Mouse (Mus musculus): ENCODE measurements around the gene Zfp750. TPM values are rescaled to one million over a fixed set of nuclear protein-coding genes. Genes with fewer than 3 reads are reported as not detected.

Gene Zfp750
- polyA plus RNA-seq, 1 experiment from 2014 or later = 0.38 TPM

DNA sequence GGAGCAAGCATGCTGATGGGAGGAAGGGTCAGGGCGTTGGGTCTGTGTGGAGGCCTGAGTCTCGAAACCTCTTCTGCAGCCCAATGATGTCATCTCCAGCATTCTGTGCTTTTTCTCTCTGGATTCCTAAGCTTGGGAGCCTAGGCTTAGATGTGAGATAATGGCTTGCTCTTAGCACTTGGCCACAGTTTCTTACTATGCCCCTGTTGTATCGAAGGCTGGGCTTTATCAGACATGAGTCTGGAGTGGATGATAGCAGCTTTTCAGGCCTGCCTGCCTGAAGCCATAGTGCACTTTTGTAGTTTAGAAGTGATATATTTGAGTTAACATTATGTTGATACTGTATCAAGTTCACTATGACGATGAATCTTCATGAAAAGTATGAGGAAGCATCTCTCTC lies 17.6 kb downstream of the Zfp750 start:
- no peak overlapping the region for H3K4me2 ChIP-seq (ENCODE audit: low read length)
- ATAC-seq = no peak
- no peak overlapping the region for H3K4me3 ChIP-seq (ENCODE audit: low read length)
- peaks cover 10% of the 10 kb centered on the region for H3K36me3 ChIP-seq (ENCODE audit: control insufficient read depth, insufficient read depth, low read length)
- 89% methylated on average over 4 of the region's 4 CpGs for WGBS
- H3K4me1 ChIP-seq (ENCODE audit: control insufficient read depth, insufficient read depth, low read depth, low read length) = no peaks in the 10 kb centered on the region
- H3K27ac ChIP-seq (ENCODE audit: low read depth, low read length) = no peak overlapping the region
- no peaks in the 10 kb centered on the region for H3K9me3 ChIP-seq (ENCODE audit: control insufficient read depth, low read length)
- no peak overlapping the region for H3K9ac ChIP-seq (ENCODE audit: low read depth, low read length)
- no peaks in the 10 kb centered on the region for H3K27me3 ChIP-seq (replicated peaks; ENCODE audit: control insufficient read depth, insufficient read depth, low read length)

DNA sequence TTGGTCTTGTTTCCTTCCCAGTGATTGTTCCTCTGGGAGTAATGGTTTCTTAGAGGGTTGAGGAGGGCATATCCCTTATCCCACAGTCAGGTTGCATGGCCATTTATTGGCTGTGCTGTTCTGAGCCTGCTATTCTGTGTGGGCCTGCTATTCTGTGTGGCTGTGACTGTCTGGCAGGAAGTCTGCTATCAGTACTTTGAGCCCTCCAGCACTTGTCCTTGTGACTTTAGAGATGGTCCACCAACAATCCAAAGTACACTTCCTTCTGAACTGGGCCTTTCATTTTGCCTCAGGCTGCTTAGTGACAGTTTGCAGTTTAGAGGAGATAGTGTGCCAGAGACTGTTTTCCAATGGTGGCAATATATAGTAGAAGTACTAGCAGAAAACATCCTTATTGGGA lies 18.5 kb downstream of the Zfp750 start:
- H3K27me3 ChIP-seq (replicated peaks; ENCODE audit: control insufficient read depth, insufficient read depth, low read length) = no peaks in the 10 kb centered on the region
- H3K4me3 ChIP-seq (ENCODE audit: low read length) = no peak overlapping the region
- ATAC-seq = no peak
- H3K9me3 ChIP-seq (ENCODE audit: control insufficient read depth, low read length) = no peaks in the 10 kb centered on the region
- peaks cover 10% of the 10 kb centered on the region for H3K36me3 ChIP-seq (ENCODE audit: control insufficient read depth, insufficient read depth, low read length)
- H3K4me1 ChIP-seq (ENCODE audit: control insufficient read depth, insufficient read depth, low read depth, low read length) = no peaks in the 10 kb centered on the region
- H3K4me2 ChIP-seq (ENCODE audit: low read length) = no peak overlapping the region
- no peak overlapping the region for H3K9ac ChIP-seq (ENCODE audit: low read depth, low read length)
- H3K27ac ChIP-seq (ENCODE audit: low read depth, low read length) = no peak overlapping the region

DNA sequence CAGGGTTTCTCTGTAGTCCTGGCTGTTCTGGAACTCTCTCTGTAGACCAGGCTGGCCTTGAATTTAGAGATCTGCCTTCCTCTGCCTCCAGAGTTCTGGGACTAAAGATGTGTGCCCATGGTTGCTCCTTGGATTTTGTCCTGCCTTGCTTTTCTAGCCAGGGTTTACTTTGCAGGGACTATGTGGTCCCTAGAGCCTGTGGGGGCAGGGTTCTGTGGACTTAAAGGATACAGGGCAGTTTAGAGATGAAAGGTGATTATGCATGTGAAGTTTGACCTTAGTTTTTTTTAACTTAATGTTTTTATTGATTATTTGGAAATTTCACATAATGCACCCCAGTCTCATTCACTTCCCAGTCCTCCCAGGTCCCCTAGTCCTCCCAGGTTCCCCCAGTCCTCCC lies 28.5 kb downstream of the Zfp750 start:
- H3K9ac ChIP-seq (ENCODE audit: low read depth, low read length) = no peak overlapping the region
- peaks cover 6% of the 10 kb centered on the region; the same call in 1 of the 2 replicates for H3K36me3 ChIP-seq (ENCODE audit: control insufficient read depth, insufficient read depth, low read length)
- H3K27ac ChIP-seq (ENCODE audit: low read depth, low read length) = no peak overlapping the region
- H3K27me3 ChIP-seq (replicated peaks; ENCODE audit: control insufficient read depth, insufficient read depth, low read length) = no peaks in the 10 kb centered on the region
- H3K4me3 ChIP-seq (ENCODE audit: low read length) = no peak overlapping the region
- H3K9me3 ChIP-seq (ENCODE audit: control insufficient read depth, low read length) = no peaks in the 10 kb centered on the region
- no peak overlapping the region for H3K4me2 ChIP-seq (ENCODE audit: low read length)
- ATAC-seq = no peak
- H3K4me1 ChIP-seq (ENCODE audit: control insufficient read depth, insufficient read depth, low read depth, low read length) = no peaks in the 10 kb centered on the region

DNA sequence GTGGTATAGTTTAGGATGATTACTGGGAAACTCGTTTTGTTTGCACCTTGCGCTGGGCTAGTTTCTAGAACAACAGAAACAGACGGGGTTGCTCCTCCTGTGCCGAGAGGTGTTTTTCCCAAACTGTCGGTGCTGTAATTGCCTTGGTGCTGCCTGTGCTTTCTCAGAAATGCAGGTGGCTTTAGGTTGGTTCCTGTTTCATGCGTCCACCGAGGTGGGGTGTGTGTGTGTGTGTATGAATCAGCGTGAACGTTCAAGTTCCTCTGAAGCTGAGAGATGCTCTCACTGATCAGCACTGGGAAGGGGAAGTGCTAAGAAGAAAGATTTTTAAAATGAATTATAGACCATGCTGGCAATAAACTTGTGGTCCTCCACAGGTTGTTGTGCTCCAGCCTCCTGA lies 33.3 kb downstream of the Zfp750 start:
- Histone ChIP-seq H3K36me3 (ENCODE audit: control insufficient read depth, insufficient read depth, low read length) (0 out of 2 replicates have a peak, but pooled peaks cover 2% of the 10 kb centered on the region), H3K9me3 (ENCODE audit: control insufficient read depth, low read length) (no peaks in the 10 kb centered on the region), H3K4me2 (ENCODE audit: low read length) (no peak overlapping the region), H3K4me1 (ENCODE audit: control insufficient read depth, insufficient read depth, low read depth, low read length) (no peaks in the 10 kb centered on the region), H3K27ac (ENCODE audit: low read depth, low read length) (no peak overlapping the region), H3K9ac (ENCODE audit: low read depth, low read length) (no peak overlapping the region), H3K27me3 (replicated peaks; ENCODE audit: control insufficient read depth, insufficient read depth, low read length) (no peaks in the 10 kb centered on the region), H3K4me3 (ENCODE audit: low read length) (no peak overlapping the region)
- WGBS = 93% methylated on average over 9 of the region's 9 CpGs
- no peak for ATAC-seq

DNA sequence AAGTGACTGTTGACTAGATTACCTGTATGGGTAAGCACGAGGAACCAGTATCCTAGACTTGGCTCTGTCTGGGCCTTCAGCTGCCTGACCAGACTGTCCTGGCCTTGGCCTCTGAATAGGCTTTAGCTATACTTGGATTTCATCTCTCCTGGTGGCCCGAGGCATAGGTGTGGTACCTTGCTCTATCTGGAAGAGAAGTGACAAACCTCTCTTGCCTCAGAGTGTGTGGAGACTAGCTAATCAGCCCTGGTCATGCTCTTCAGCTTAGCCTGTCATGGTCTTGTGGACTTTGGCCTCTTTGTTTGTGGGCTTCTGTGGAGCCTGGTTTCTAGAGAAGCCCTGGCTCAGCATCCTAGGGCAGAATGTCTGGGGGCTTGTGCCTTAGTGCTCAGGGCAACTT lies 38.0 kb downstream of the Zfp750 start:
- Histone ChIP-seq H3K4me3 (ENCODE audit: low read length) (no peak overlapping the region), H3K4me1 (ENCODE audit: control insufficient read depth, insufficient read depth, low read depth, low read length) (no peaks in the 10 kb centered on the region), H3K4me2 (ENCODE audit: low read length) (no peak overlapping the region), H3K9ac (ENCODE audit: low read depth, low read length) (no peak overlapping the region), H3K36me3 (ENCODE audit: control insufficient read depth, insufficient read depth, low read length) (peaks cover 10% of the 10 kb centered on the region), H3K9me3 (ENCODE audit: control insufficient read depth, low read length) (no peaks in the 10 kb centered on the region), H3K27ac (ENCODE audit: low read depth, low read length) (no peak overlapping the region), H3K27me3 (replicated peaks; ENCODE audit: control insufficient read depth, insufficient read depth, low read length) (no peaks in the 10 kb centered on the region)
- 97% methylated on average over 2 of the region's 2 CpGs for WGBS
- ATAC-seq = no peak

DNA sequence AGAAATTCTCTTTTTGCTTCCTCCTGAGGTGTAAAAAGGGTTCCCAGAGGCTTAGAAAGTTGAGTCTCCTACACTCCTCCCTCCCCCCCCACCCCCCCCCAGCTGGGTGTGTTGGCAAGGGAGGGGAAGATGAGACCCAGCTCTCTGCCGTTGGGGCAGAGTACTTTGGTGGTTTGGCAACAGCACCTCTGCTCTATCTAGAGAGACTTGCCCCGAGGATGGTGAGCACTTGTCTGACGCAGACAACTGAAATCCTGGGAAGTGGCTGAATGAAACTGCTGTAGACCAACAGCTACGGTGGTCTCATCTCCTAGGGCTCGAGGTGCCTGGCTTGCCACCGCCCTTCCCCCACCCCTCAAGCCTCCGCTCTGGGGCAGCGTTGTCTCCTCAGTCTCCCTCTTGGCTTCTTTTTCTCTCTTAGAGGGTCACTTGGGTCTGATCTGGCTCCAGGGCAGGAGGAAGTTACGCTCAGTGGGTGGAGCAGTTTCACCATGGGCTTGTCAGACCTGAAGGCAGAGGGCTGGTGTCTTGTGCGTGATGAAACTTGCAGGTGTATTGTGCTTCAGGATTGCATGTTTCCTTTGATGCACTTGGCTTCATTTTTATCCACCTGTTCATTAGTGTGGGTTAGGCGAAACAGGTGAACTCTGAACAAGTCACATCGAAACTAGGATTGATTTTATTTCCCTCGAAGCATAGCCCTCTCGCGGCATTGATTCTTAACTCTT lies 39.5 kb downstream of the Zfp750 start:
- Histone ChIP-seq H3K27me3 (replicated peaks; ENCODE audit: control insufficient read depth, insufficient read depth, low read length) (no peaks in the 10 kb centered on the region), H3K36me3 (ENCODE audit: control insufficient read depth, insufficient read depth, low read length) (peaks cover 11% of the 10 kb centered on the region), H3K4me1 (ENCODE audit: control insufficient read depth, insufficient read depth, low read depth, low read length) (no peaks in the 10 kb centered on the region), H3K4me2 (ENCODE audit: low read length) (no peak overlapping the region), H3K27ac (ENCODE audit: low read depth, low read length) (no peak overlapping the region), H3K4me3 (ENCODE audit: low read length) (no peak overlapping the region), H3K9me3 (ENCODE audit: control insufficient read depth, low read length) (no peaks in the 10 kb centered on the region), H3K9ac (ENCODE audit: low read depth, low read length) (no peak overlapping the region)
- 94% methylated on average over 15 of the region's 15 CpGs for WGBS
- no peak for ATAC-seq

DNA sequence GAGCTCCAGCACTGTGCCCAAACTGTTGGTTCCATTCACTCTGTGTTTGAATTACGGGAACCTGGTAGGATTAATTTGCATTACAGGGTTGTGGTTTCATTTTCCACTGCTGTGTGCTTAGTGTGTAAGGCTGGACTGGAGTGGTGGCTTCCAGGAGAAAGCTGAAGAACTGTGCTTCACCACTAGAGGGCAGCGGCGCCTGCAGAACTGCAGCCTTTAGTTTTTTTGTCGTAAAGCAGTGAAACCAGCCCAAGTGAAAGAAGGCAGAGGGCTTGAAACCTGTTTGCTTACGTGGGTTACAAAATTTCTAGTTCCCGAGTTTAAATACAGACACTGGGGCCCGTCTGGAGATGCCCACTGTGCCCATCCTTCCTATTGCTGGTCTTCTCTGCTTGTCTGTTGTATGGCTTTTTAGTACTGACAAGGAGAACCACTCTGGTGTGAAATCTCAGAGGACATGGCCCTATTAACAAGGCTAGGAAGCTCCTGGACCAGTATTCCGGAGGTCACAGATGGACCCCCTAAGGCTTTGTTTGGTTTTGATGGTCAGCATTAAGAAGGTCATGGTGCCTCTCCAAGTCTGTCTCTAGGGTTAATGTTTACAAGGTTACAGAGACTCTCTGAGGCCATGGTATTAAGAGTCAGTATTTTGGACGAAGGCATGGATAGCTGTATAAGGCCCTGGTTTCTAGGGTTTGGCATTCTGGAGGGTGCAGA lies 43.3 kb downstream of the Zfp750 start:
- no peak overlapping the region for H3K4me3 ChIP-seq (ENCODE audit: low read length)
- H3K27ac ChIP-seq (ENCODE audit: low read depth, low read length) = no peak overlapping the region
- no peaks in the 10 kb centered on the region for H3K9me3 ChIP-seq (ENCODE audit: control insufficient read depth, low read length)
- no peaks in the 10 kb centered on the region for H3K4me1 ChIP-seq (ENCODE audit: control insufficient read depth, insufficient read depth, low read depth, low read length)
- peaks cover 9% of the 10 kb centered on the region for H3K36me3 ChIP-seq (ENCODE audit: control insufficient read depth, insufficient read depth, low read length)
- no peak overlapping the region for H3K4me2 ChIP-seq (ENCODE audit: low read length)
- WGBS = 38% methylated on average over 9 of the region's 9 CpGs
- peak; percentile 67 for ATAC-seq
- no peak overlapping the region for H3K9ac ChIP-seq (ENCODE audit: low read depth, low read length)
- no peaks in the 10 kb centered on the region for H3K27me3 ChIP-seq (replicated peaks; ENCODE audit: control insufficient read depth, insufficient read depth, low read length)

DNA sequence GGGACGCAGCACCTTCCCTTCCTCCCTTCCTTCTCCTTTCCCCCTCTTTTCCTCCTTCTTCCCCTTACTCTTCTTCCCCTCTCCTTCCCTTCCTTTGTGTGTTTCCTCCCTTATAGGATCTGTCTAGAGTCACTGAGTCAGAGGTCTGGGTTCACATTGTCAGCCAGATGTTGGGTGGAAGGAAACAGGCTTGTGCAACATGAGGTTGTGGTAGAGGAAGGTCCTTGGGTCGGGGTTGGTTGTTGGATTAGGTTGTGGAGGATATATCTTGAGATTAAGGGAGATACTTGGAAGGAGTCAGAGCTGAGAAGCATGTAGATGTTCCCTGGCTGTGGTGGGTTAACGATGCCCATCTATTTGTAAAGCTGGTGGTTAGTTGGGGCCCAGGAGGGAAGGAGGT lies 44.3 kb downstream of the Zfp750 start:
- Histone ChIP-seq H3K36me3 (ENCODE audit: control insufficient read depth, insufficient read depth, low read length) (peaks cover 9% of the 10 kb centered on the region), H3K27ac (ENCODE audit: low read depth, low read length) (no peak overlapping the region), H3K27me3 (replicated peaks; ENCODE audit: control insufficient read depth, insufficient read depth, low read length) (no peaks in the 10 kb centered on the region), H3K9me3 (ENCODE audit: control insufficient read depth, low read length) (no peaks in the 10 kb centered on the region), H3K4me2 (ENCODE audit: low read length) (no peak overlapping the region), H3K4me3 (ENCODE audit: low read length) (no peak overlapping the region), H3K9ac (ENCODE audit: low read depth, low read length) (no peak overlapping the region), H3K4me1 (ENCODE audit: control insufficient read depth, insufficient read depth, low read depth, low read length) (no peaks in the 10 kb centered on the region)
- ATAC-seq = no peak
- 90% methylated on average over 3 of the region's 3 CpGs for WGBS

DNA sequence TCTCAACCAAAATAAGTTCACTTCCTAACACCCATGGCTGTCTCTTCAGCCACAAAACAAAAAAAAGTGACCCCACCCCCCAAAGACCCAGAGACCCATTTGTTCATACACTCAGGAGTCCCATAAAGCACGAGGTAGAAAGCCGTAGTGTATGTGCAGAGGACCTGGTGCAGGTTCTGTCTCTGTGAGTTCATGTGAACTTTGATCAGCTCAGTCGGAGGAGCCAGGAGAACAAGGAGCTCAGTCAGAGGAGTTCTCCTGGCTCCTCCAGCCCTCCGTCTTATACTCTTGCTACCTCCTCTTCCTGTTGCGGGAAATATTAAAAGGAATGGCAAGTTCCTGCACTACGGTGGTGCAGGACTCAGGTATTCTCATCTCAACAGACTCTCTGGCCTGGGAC lies 51.7 kb downstream of the Zfp750 start:
- Histone ChIP-seq H3K4me1 (ENCODE audit: control insufficient read depth, insufficient read depth, low read depth, low read length) (no peaks in the 10 kb centered on the region), H3K4me2 (ENCODE audit: low read length) (no peak overlapping the region), H3K27ac (ENCODE audit: low read depth, low read length) (no peak overlapping the region), H3K9ac (ENCODE audit: low read depth, low read length) (no peak overlapping the region), H3K9me3 (ENCODE audit: control insufficient read depth, low read length) (no peaks in the 10 kb centered on the region), H3K4me3 (ENCODE audit: low read length) (no peak overlapping the region), H3K36me3 (ENCODE audit: control insufficient read depth, insufficient read depth, low read length) (peaks cover 21% of the 10 kb centered on the region), H3K27me3 (replicated peaks; ENCODE audit: control insufficient read depth, insufficient read depth, low read length) (no peaks in the 10 kb centered on the region)
- 95% methylated on average over 6 of the region's 6 CpGs for WGBS
- no peak for ATAC-seq

Data from hindbrain, embryonic 16.5 days (tissue).